Mouse (Mus musculus) brain, embryonic 14.5 days (tissue): ENCODE measurements around the gene Sbk2. TPM values are rescaled to one million over a fixed set of nuclear protein-coding genes. Genes with fewer than 3 reads are reported as not detected.

ENCODE experiments used
- DNase-seq: peaks from one replicate; pipeline ENCODE4 v3.0.0-alpha.2; 2011; ENCODE audit warnings: low read depth
- CTCF ChIP-seq: fragments of 200-500 bp; IDR thresholded peaks from 2 replicates; pipeline ENCODE4 v1.5.1; 2012; ENCODE audit warnings: inconsistent platforms, mild to moderate bottlenecking, moderate library complexity, borderline replicate concordance; ENCODE audit not compliant: insufficient read depth, insufficient read length; ENCODE audit errors: extremely low read depth
- POLR2A ChIP-seq: fragments of 200-500 bp; IDR thresholded peaks from 2 replicates; pipeline ENCODE4 v1.6.1; 2012; ENCODE audit warnings: mild to moderate bottlenecking, inconsistent platforms, borderline replicate concordance; ENCODE audit not compliant: poor library complexity, insufficient read depth, insufficient read length, severe bottlenecking; ENCODE audit errors: extremely low read depth
- polyA plus RNA-seq: library from polyadenylated mRNA; depleted of rRNA; stranded (reverse); fragments of >200 nt; gene quantifications from 2 replicates; pipeline ENCODE4 v1.2.3, GENCODE M21; 2012

The Sbk2 gene
- polyA plus RNA-seq, 1 experiment = 0.14 TPM

- TF ChIP-seq POLR2A = no peak
- TF ChIP-seq CTCF = peak; percentile 90
- DNase-seq = peak; percentile 92
These were observed 20.9 kb downstream of the Sbk2 start for GRCm38 (mm10) chr7:4943223-4943815.

- DNase-seq = no peak
- TF ChIP-seq CTCF (no peak), POLR2A (no peak)
These were observed 21.5 kb downstream of the Sbk2 start for GRCm38 (mm10) chr7:4942673-4943072.

GRCm38 (mm10) chr7:4940068-4940479 lies 24.1 kb downstream of the Sbk2 start:
- peak; percentile 84 for DNase-seq
- TF ChIP-seq CTCF (peak; percentile 82), POLR2A (no peak)

- peak; percentile 58 for DNase-seq
These were observed 25.8 kb downstream of the Sbk2 start for GRCm38 (mm10) chr7:4938456-4938855.

GRCm38 (mm10) chr7:4937392-4937791 lies 26.8 kb downstream of the Sbk2 start:
- DNase-seq = no peak
- TF ChIP-seq CTCF (no peak), POLR2A (no peak)

More at GRCm38 (mm10) chr7:4938456-4938855, 25.8 kb downstream of the Sbk2 start:
- peak; percentile 84 for TF ChIP-seq CTCF
- TF ChIP-seq POLR2A = no peak

GRCm38 (mm10) chr7:4936832-4937231 lies 27.4 kb downstream of the Sbk2 start:
- TF ChIP-seq CTCF = no peak
- TF ChIP-seq POLR2A = no peak

GRCm38 (mm10) chr7:4934160-4934914 lies 29.9 kb downstream of the Sbk2 start:
- TF ChIP-seq POLR2A (no peak), CTCF (no peak)
- DNase-seq = no peak

More at GRCm38 (mm10) chr7:4936832-4937231, 27.4 kb downstream of the Sbk2 start:
- no peak for DNase-seq

- TF ChIP-seq POLR2A (no peak), CTCF (no peak)
- no peak for DNase-seq
These were observed 31.1 kb downstream of the Sbk2 start for GRCm38 (mm10) chr7:4933103-4933502.

- TF ChIP-seq CTCF (no peak), POLR2A (no peak)
- no peak for DNase-seq
These were observed 35.9 kb downstream of the Sbk2 start for GRCm38 (mm10) chr7:4928323-4928722.

- DNase-seq = no peak
- no peak for TF ChIP-seq CTCF
- no peak for TF ChIP-seq POLR2A
These were observed 36.5 kb downstream of the Sbk2 start for GRCm38 (mm10) chr7:4927711-4928110.

GRCm38 (mm10) chr7:4926849-4927248 lies 37.4 kb downstream of the Sbk2 start:
- no peak for TF ChIP-seq CTCF
- no peak for TF ChIP-seq POLR2A
- DNase-seq = no peak

- DNase-seq = peak; percentile 66
- TF ChIP-seq CTCF = no peak
- no peak for TF ChIP-seq POLR2A
These were observed 38.5 kb downstream of the Sbk2 start, which contains the start of gene Ssc5d for GRCm38 (mm10) chr7:4925441-4926381. Ssc5d (plus strand) TSS chr7:4925785.
